Mouse (Mus musculus) stomach, embryonic 16.5 days (tissue): ENCODE measurements at regions not wholly inside any gene's neighbourhood (a gene's known extent, or its start where the extent isn't known, plus 50 kb on each side); places are given as distances from the start of the nearest gene placed in this dataset.

Experiments
- ATAC-seq: fragments of 200-750 bp; cut with Nextera tagmentation; 2 replicates; pipeline ENCODE4 v1.8.0; 2017; ENCODE audit warnings: moderate number of reproducible peaks, moderate TSS enrichment; ENCODE audit not compliant: insufficient read depth, low FRiP score
- H3K27ac ChIP-seq: fragments of 300-500 bp; sonication (generic); 2 replicates; pipeline ENCODE4 v1.5.1; 2014; ENCODE audit warnings: low read length
- H3K27me3 ChIP-seq: fragments of 300-500 bp; sonication (generic); 2 replicates; pipeline ENCODE4 v1.6.1; 2014; ENCODE audit warnings: low read length, control low read depth, mixed read lengths; ENCODE audit not compliant: control insufficient read depth, insufficient read depth
- H3K36me3 ChIP-seq: fragments of 300-500 bp; sonication (generic); 2 replicates; pipeline ENCODE4 v1.6.1; 2014; ENCODE audit warnings: low read length; ENCODE audit not compliant: control insufficient read depth, insufficient read depth
- H3K4me1 ChIP-seq: fragments of 300-500 bp; sonication (generic); 2 replicates; pipeline ENCODE4 v1.6.1; 2014; ENCODE audit warnings: low read length, control low read depth, mixed read lengths; ENCODE audit not compliant: control insufficient read depth, insufficient read depth
- H3K4me2 ChIP-seq: fragments of 300-500 bp; sonication (generic); 2 replicates; pipeline ENCODE4 v1.6.1; 2014; ENCODE audit warnings: low read depth, low read length, mixed read lengths
- H3K4me3 ChIP-seq: fragments of 300-500 bp; sonication (generic); replicated peaks from 2 replicates; pipeline ENCODE4 v1.5.1; 2014; ENCODE audit warnings: mild to moderate bottlenecking, low read length
- H3K9ac ChIP-seq: fragments of 300-500 bp; sonication (generic); 2 replicates; pipeline ENCODE4 v1.6.1; 2014; ENCODE audit warnings: low read length
- H3K9me3 ChIP-seq: fragments of 300-500 bp; sonication (generic); replicated peaks from 2 replicates; pipeline ENCODE4 v1.6.1; 2016; ENCODE audit warnings: low read length, control low read depth; ENCODE audit not compliant: control insufficient read depth
- WGBS: fragments of 180-500 bp; shearing (Covaris S2); extraction: QIAGEN DNeasy Blood & Tissue Kit; methylation state at CpG from one replicate; pipeline ENCODE4 v1.1.7; 2014; 5-methylcytosine and 5-hydroxymethylcytosine counted together

- Histone ChIP-seq H3K4me3 (no peak overlapping the region), H3K4me2 (no peak overlapping the region), H3K9ac (no peak overlapping the region), H3K36me3 (no peaks in the 10 kb centered on the region), H3K27ac (no peak overlapping the region), H3K9me3 (no peaks in the 10 kb centered on the region), H3K27me3 (no peaks in the 10 kb centered on the region), H3K4me1 (no peaks in the 10 kb centered on the region)
- WGBS: 88% methylated on average over 8 of the region's 8 CpGs
- no peak for ATAC-seq
These were observed 738.7 kb downstream of the Vrk1 start for GRCm38 (mm10) chr12:106748765-106749164.

- ATAC-seq: no peak
- H3K4me3 ChIP-seq: no peak overlapping the region
- H3K36me3 ChIP-seq: no peaks in the 10 kb centered on the region
- H3K9ac ChIP-seq: no peak overlapping the region
- H3K9me3 ChIP-seq: no peaks in the 10 kb centered on the region
- no peak overlapping the region for H3K4me2 ChIP-seq
- no peak overlapping the region for H3K27ac ChIP-seq
- 73% methylated on average over 7 of the region's 7 CpGs for WGBS
- no peaks in the 10 kb centered on the region for H3K27me3 ChIP-seq
- no peaks in the 10 kb centered on the region for H3K4me1 ChIP-seq
These were observed 724.9 kb upstream of the 3110018I06Rik start for GRCm38 (mm10) chr12:106763552-106763951.

DNA sequence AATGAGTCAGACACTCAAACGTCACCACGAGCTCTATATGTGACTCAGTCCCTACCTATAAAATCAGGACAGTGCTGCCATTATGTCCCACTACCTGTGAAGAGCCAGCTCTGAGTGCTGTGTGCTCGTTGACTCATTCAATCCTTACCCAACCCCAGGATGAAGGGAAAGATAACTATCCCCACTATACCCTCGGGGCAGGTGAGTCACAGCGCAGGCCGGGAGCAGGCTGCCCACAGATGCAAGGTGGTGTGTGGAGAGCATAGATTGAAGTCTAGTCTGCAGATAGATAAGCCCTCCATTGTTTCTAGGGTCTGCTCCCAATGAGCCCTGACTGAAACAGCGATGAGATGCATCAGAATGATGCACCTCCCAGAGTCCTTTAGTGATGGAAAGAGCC, 723.9 kb upstream of the 3110018I06Rik start:
- Histone ChIP-seq H3K27ac (no peak overlapping the region), H3K36me3 (no peaks in the 10 kb centered on the region), H3K4me2 (no peak overlapping the region), H3K9ac (no peak overlapping the region), H3K27me3 (no peaks in the 10 kb centered on the region), H3K9me3 (no peaks in the 10 kb centered on the region), H3K4me1 (no peaks in the 10 kb centered on the region), H3K4me3 (no peak overlapping the region)
- ATAC-seq: no peak
- 86% methylated on average over 7 of the region's 7 CpGs for WGBS

GRCm38 (mm10) chr12:106773536-106773935, 714.9 kb upstream of the 3110018I06Rik start:
- no peak overlapping the region for H3K9ac ChIP-seq
- 39% methylated on average over 4 of the region's 4 CpGs for WGBS
- no peak overlapping the region for H3K4me3 ChIP-seq
- no peak for ATAC-seq
- no peaks in the 10 kb centered on the region for H3K4me1 ChIP-seq
- no peaks in the 10 kb centered on the region for H3K27me3 ChIP-seq
- no peak overlapping the region for H3K27ac ChIP-seq
- no peaks in the 10 kb centered on the region for H3K36me3 ChIP-seq
- no peak overlapping the region for H3K4me2 ChIP-seq
- H3K9me3 ChIP-seq: no peaks in the 10 kb centered on the region

- H3K4me2 ChIP-seq: no peak overlapping the region
- no peaks in the 10 kb centered on the region for H3K4me1 ChIP-seq
- no peaks in the 10 kb centered on the region for H3K36me3 ChIP-seq
- no peaks in the 10 kb centered on the region for H3K27me3 ChIP-seq
- no peaks in the 10 kb centered on the region for H3K9me3 ChIP-seq
- no peak overlapping the region for H3K4me3 ChIP-seq
- WGBS: 79% methylated on average over 7 of the region's 7 CpGs
- no peak overlapping the region for H3K9ac ChIP-seq
- ATAC-seq: no peak
- H3K27ac ChIP-seq: no peak overlapping the region
These were observed 691.8 kb upstream of the 3110018I06Rik start for GRCm38 (mm10) chr12:106796596-106796995.

DNA sequence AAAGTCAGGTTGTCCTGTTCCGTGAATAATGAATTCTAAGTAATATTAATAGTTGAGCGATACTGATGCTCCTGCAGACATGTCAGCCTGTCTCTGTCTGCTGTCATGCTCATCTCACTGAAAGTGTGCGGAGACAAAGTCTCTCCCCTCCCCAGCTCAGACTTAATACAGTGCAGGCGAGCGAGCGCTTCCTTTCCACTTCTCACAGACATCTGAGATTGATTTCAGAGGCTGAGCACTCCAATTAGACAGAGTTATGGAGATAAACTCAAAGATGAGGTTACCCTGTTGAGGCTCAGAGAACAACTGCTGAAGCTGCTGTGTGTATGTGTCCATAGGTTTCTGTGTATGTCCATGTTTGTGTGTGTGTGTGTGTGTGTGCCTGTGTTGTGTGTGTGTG, 668.7 kb upstream of the 3110018I06Rik start:
- H3K4me1 ChIP-seq: no peaks in the 10 kb centered on the region
- H3K9ac ChIP-seq: no peak overlapping the region
- ATAC-seq: no peak
- 75% methylated on average over 6 of the region's 6 CpGs for whole genome bisulfite sequencing
- H3K36me3 ChIP-seq: no peaks in the 10 kb centered on the region
- H3K4me2 ChIP-seq: no peak overlapping the region
- H3K9me3 ChIP-seq: no peaks in the 10 kb centered on the region
- H3K27me3 ChIP-seq: no peaks in the 10 kb centered on the region
- H3K27ac ChIP-seq: no peak overlapping the region
- no peak overlapping the region for H3K4me3 ChIP-seq

DNA sequence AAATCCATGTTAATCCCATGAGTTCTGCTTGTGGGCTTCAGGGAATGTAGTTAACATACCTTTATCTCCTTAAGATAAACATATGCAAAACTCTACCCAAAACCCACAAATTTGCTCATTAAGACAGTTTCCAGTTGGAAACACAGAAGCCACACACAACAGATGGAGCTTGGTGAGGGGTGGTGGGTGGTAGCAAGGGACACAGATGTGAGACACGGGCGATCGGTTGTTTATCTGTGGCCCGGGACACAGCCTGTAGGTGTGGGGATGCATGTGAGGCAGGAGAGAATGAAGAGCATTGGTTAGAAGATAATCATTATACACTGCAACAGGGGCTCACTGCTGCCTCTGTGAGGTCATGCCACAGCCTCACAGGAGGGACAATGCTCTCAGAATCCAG, 666.1 kb upstream of the 3110018I06Rik start:
- H3K4me2 ChIP-seq: no peak overlapping the region
- no peaks in the 10 kb centered on the region for H3K27me3 ChIP-seq
- no peaks in the 10 kb centered on the region for H3K36me3 ChIP-seq
- H3K4me3 ChIP-seq: no peak overlapping the region
- no peak overlapping the region for H3K9ac ChIP-seq
- 72% methylated on average over 4 of the region's 4 CpGs for WGBS
- no peaks in the 10 kb centered on the region for H3K9me3 ChIP-seq
- H3K4me1 ChIP-seq: no peaks in the 10 kb centered on the region
- no peak overlapping the region for H3K27ac ChIP-seq
- ATAC-seq: no peak

GRCm38 (mm10) chr12:106828542-106828941, 659.9 kb upstream of the 3110018I06Rik start:
- H3K36me3 ChIP-seq: no peaks in the 10 kb centered on the region
- no peaks in the 10 kb centered on the region for H3K9me3 ChIP-seq
- 23% methylated on average over 3 of the region's 3 CpGs for WGBS
- H3K4me3 ChIP-seq: no peak overlapping the region
- no peaks in the 10 kb centered on the region for H3K4me1 ChIP-seq
- H3K27me3 ChIP-seq: no peaks in the 10 kb centered on the region
- H3K9ac ChIP-seq: no peak overlapping the region
- ATAC-seq: no peak
- H3K27ac ChIP-seq: no peak overlapping the region
- no peak overlapping the region for H3K4me2 ChIP-seq

DNA sequence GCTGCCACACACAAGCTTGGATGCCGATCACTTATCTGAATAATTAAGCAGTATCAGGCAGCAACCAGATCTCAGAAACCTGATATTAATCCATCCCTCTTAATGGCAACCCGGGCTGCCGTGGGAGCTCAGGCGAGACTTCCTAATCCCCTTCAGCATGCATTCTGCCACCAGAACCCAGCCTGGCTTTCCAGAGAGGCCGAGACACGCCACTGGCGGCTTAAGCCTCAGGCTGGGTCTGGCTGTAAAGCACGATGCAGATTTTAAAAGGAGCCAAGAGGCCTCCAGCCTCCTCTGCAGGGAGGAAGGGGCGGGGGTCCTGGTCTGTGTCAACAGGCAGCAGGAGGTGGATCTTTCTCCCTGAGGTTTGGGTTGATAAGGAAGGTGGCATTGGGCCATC, 659.1 kb upstream of the 3110018I06Rik start:
- H3K27me3 ChIP-seq: no peaks in the 10 kb centered on the region; the same call in 1 of the 2 replicates
- WGBS: 14% methylated on average over 9 of the region's 9 CpGs
- no peak overlapping the region for H3K4me2 ChIP-seq
- no peaks in the 10 kb centered on the region for H3K9me3 ChIP-seq
- ATAC-seq: no peak
- no peaks in the 10 kb centered on the region for H3K4me1 ChIP-seq
- no peak overlapping the region for H3K9ac ChIP-seq
- H3K4me3 ChIP-seq: no peak overlapping the region
- H3K36me3 ChIP-seq: no peaks in the 10 kb centered on the region
- no peak overlapping the region for H3K27ac ChIP-seq

- H3K4me2 ChIP-seq: no peak overlapping the region
- no peaks in the 10 kb centered on the region; the same call in 1 of the 2 replicates for H3K27me3 ChIP-seq
- H3K9me3 ChIP-seq: no peaks in the 10 kb centered on the region
- H3K27ac ChIP-seq: no peak overlapping the region
- no peak overlapping the region for H3K9ac ChIP-seq
- 70% methylated on average over 3 of the region's 3 CpGs for WGBS
- H3K4me1 ChIP-seq: no peaks in the 10 kb centered on the region
- no peak overlapping the region for H3K4me3 ChIP-seq
- ATAC-seq: no peak
- H3K36me3 ChIP-seq: no peaks in the 10 kb centered on the region
These were observed 653.2 kb upstream of the 3110018I06Rik start for GRCm38 (mm10) chr12:106835241-106835640.
